Mouse (Mus musculus) urinary bladder, adult 2 months (tissue): Measurements from ENCODE around the gene Ugcg. TPM values are rescaled to one million over a fixed set of nuclear protein-coding genes. Genes with fewer than 3 reads are reported as not detected.
A peak's percentile ranks its signal among the peaks of the same experiment; 100 is the strongest.

ENCODE experiments used
- DNase-seq: peaks from one replicate; pipeline ENCODE4 v3.0.0; 2022; ENCODE audit warnings: low spot score
- polyA plus RNA-seq: library from polyadenylated mRNA; depleted of rRNA; stranded (reverse); fragments of >200 nt; gene quantifications from 2 replicates; pipeline ENCODE4 v1.2.3, GENCODE M21; 2012; rRNA removed

The Ugcg gene
- polyA plus RNA-seq: 36.3 and 44.3 TPM in 2 replicates

DNA sequence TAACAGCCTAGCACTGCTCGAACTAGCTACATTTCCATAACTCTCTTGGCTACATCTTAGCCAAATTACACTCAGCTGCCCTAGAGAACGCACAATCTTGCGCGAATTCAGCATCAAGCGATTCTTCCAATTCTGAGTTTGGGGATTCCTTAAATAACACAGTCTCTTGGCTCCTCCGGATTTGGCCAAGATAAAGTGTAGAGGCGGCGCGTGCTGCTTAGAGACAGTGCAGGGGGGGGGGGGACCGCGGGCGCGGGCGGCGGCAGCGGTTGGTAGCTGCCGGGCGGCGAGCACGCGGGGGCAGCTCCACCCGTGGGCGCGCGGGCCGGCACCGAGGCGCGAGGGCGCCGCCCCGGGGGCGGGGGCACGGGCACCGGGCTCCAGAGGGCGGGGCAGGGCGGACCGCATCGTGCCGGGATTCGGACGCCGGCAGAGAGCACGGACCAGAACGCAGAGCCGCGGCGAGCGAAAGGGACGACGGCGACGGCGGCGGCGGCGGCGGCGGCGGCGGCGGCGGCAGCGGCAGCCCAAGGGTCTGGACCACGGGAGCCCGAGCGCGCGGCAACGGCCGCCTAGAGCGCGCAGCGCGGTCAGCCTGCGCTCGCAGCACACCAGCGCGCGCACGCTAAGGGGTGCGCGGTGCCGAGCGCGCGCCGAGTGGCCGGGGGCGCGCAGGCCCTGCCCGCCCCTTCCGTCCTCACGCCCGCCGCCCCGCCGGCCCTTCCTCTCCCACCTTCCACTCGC lies at the start of gene Ugcg:
Gene Ugcg (plus strand): TSS at position 456 of the 744 bp plus-strand sequence.
- peak; percentile 84 for DNase-seq

DNA sequence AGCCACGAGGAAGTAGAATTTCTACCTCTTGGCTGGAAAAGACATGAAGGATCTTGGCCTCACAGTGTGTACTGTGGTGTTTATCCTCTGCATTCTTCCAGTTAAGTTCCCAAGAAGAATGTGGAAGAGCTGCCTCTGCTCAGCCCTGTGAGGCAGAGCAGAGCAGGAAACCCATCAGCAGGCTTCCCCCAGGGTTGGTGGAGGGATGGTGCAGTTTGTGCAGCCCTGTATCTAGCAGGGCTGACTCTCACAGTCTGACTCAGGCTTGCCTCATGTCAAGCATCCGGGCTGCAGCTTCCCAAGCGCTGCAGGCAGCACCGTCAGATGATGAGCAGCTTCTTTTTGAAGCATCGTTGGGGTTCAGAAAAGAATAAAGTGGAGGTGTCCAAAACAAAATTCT lies 40.0 kb upstream of the Ugcg start:
- no peak for DNase-seq

DNA sequence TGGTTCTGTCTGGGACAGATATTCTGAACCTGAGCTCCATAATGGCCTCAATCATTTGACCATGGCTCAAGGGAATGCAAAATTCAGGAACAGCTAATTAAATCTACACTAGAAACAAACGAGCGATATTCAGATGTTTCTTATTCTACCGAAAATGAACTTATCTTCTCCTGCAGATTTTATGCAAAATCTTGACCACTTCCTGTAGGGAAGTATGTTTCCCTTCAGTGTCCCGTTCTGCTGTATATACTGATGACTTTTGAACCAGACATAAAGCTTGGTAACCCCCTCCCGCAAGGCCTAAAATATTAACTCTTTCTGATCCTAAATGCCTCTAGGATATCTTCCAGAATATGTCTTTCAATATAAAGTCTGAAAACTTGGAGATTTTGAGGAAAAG lies 38.1 kb upstream of the Ugcg start:
- no peak for DNase-seq

DNA sequence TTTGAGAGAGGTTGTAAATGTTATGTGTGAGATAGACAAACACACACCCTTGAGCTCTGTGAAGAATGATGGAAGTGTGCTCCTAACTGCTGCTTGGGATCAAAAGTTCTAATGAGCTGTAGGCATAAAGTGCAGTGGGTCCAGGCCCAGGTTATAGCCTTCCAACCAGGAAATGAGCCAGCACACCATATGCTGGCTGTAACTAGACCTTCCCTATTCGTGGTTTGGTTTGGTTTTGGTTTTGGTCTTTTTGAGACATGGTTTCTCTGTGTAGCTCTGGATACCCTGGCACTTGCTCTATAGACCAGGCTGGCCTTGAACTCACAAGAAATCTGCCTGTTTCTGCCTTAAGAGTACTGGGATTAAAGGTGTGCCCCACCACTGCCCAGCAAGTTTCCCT lies 37.1 kb upstream of the Ugcg start:
- DNase-seq: no peak

DNA sequence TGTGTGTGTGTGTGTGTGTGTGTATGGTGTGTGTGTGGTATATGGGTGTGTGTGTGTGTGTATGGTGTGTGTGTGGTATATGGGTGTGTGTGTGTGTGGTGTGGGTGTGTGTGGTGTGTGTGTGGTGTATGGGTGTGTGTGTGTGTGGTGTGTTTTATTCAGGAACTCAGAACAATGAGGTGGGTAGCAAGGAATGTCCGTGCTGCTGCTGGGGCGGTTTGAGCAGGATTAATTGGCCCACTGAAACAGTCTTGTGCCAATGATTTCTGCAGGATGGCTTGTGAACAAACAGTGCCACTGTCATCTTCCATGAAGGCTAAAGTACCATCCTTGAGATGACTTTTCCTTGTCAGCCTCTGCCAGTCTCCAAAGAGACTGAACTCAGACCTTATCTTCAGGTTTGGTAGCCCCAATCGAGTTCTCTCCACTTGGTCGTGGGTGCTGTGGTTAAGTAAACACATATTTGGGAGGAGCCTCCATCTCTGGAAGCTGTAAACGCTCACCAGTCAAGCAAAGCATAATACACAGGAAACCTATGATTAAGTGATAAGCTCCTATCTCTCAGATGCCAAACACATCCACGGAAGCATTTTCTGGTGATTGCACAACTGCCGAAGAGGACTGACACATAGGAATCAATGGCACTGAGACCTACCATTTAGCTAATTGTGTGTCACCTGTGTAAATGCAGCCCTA lies 32.0 kb upstream of the Ugcg start:
- DNase-seq: no peak

DNA sequence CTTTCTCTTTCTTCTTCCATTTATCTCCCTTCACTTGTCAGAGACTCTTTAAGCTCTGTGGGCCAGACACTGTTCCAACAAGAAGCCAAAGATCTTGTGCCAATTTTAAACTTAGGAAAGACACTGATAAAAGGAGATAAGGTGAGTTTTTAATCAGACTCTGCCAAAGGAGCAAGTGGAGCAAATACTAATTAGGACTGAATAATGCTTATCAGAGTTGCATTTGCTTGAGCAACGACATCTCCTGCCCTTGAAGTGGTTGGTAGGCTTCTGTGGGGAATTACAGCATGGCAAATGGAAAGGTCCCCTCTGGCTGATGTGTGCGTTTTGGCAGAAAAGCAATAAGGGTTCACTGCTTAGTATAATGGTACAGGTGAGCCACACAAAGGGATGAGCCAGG lies 31.4 kb upstream of the Ugcg start:
- no peak for DNase-seq

DNA sequence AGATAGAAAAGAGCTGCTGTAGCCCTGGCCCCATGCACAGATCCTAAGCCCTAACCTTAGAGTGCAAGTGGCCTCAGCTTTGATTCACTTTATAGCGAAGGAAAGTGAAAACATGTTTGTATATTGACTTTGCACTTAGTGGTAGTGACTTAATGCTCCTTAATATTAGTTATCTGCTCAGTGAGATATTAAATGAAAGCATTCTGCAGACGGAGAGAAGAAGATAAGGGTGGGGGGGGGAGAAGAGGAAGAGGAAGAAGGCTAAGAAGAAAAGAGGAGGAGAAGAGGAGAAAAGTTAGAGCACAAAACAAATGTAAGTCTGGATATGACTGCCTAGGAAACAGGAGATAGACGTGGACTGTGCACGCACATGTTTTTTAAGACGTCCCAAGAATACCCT lies 28.8 kb upstream of the Ugcg start:
- no peak for DNase-seq

DNA sequence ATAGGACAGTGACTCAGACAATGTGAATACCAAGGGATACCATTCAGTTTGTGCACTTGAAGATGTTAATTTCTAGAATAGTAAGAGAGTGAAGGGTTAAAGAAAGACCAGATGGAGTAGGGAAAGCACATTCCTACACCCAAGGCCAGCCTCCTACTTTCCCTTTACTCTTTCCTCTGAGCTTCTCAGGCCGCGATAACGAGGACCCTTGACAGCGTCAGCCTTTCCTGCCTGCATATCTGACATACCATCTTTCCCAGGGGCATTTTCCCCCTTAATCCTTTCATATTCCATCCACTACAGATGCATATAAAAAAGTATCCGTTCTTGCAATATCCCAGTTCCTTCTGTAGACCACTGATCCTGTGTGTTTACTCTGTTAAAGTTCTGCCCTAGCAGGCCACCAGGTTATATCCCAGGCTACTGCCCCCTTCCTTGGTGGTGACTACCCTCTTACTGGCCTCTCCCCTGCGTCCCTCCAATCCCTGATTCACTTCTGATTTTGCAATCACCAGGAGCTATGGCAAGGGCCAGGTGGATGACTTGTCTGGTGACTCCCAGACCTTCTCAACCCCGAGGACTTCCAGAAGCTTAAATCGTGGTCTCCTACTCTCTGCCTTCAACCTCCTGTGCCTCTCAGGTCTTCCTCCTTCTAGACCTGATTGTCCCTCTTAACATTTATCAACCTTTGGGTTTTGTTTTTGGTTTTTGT lies 27.9 kb upstream of the Ugcg start:
- no peak for DNase-seq

DNA sequence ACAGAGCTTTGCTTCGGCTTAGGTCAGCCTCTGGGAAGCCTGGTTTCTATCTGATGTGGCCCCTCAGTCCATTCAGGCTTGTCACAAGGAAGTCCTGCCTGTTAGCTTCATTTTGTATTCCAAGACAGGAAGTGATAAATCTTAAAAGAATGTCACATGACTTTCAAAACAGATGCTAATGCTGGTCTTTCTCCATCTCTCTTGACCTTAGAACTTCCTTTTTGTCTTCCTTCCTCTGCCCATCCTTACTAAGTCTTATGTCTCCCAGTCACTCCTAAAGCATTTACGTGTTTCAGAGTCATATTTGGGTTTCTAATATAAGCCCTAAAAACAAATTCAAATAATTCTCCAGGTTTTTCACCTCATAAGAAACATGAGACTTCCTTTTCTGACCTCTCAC lies 25.0 kb upstream of the Ugcg start:
- no peak for DNase-seq

DNA sequence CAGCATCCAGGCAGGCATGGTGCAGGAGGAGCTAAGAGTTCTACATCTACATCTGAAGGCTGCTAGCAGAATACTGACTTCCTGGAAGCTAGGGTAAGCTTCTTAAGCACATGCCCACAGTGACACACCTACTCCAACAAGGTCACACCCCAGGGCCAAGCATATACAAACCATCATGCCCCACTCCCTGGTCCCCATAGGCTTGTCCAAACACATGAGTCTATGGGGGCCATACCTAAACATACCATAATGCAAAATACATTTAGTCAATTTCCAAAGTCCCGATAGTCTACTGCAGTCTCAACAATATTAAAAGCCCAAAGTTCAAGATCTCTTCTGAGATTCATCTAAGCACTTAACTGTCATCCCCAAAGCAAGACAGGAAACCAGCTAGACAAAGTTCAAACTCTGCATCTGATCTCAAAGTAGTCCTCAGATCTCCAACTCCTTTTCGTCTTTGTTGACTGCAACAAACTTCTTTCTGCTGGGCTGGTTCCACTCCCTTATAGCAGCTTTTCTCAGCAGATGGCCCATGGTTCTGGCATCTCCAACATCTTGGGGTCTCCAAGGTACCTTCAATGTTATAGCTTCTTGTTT lies 21.7 kb upstream of the Ugcg start:
- no peak for DNase-seq

DNA sequence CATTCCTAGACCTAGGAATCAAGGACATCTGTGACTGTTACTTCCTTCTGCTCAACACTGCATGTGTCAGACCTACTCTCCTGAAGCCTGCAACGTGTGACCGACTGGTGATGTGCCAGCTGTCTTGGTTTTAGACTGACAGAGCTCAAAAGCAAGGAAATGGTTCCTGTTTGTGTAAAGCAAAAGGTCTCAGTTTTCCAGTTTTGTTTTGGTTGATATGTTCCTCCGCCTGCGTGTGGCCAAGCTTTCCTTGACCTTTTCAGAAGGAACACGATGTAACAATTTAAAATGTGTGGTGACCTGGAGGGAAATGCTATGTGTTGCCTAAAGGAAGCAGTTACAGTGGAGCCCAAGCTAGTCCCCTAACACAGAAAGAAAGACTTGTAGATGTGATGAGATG lies 19.1 kb upstream of the Ugcg start:
- DNase-seq: no peak

DNA sequence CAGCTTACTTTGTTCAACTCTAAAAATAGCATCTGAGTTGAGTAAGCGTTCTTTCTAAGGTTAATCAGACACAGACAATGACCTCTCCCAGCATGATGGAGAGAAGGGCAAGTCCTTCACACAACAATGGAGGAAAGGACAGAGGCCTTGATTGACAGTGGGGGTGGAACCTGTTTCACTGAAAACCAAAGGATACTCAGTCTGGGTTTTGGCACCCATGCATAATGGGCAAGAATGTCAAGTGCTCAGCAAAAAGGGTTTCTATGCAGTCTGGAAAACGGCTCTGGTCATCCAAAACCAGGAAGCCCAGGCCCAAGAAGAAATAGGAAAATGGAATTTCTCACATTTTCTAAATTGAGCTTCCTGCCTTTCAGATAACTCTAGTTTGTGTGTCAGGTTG lies 16.4 kb upstream of the Ugcg start:
- no peak for DNase-seq

DNA sequence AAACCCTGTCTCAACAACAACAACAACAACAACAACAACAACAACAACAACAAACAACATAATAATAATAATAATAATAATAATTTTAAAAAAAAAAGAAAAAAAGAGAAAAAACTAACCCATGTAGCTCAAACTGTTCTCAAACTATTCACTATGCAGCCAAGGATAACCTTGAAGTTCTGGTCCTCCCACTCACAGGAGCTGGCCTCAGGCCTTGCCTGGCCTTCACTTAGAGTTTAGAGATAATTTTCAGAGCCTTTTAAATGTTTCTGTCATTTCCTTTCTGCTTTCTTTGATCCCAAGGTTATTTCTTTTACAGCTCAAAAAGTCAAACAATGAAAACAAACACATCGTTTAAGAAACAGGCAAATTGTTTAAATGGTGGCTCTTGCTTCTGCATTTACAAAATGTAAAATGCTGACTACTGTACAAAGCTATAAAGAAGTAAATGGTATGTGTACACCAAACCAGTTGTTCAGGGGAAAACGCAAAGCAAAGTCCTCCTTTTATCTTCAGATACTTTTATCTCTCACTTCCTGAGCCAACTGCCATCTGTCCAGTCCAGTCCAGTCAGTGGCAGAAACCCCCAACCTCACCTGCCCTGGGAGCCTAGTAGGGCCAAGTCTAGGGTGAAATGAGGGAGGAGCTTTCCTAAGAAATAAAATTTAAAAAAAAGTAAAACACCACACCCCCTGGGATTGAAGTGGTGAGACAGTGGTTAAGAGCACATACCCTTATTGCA lies 15.7 kb upstream of the Ugcg start:
- no peak for DNase-seq

DNA sequence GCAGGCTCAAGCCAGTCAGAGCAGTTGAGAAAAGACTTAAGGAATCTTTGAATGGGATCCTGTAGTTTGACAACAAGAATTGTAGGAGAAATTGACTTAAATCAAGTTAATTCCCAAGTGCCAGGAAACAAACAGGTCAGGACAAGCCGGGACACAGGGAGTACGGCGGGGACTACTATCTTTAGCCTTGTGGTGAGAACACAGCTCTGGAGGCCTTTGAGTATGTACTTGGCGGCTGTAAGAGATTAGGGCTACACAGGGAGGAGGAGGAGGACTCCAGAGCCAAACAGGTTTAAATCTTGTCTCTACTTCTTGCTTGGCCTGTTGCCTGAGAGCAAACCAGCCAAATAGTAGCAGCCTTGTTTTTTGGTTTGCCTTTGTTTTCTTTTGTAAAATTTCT lies 14.1 kb upstream of the Ugcg start:
- DNase-seq: no peak

DNA sequence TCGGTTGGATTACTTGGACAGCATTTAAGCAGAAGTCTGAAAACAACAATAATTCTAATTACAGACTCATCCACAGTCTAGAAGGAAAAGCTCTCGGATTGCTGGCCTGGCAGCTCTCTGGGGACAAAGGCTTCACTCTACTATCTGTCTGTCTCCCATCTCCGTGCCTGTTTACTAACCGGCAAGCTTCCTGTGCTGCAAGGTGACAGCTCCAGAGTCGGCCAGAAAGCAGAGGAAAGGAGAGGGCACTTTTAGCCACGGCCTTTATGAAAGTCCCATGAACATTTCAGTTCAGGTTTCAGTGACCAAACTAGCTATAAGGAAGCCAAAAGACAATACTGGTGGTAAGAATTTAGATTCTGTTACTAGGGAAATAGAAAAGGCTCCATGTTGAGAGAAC lies 13.1 kb upstream of the Ugcg start:
- no peak for DNase-seq

DNA sequence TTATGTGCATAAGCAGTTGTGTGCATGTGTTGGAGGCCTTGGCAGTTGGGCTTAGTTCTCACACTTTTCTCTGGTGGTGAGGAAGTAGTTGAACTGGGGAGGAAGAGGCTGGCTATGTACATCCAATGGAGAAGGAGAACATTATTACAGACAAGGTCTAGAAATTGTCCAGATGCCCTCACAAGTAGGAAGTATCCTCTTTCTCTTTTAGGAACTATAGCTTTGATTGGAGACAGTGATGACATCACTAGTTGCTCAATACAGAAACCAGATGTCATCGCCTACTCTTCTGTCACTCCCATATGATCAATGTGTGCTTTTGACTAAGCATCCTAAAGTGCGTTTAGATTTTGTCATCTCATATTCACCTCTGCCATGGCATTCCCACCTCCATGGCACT lies 11.5 kb upstream of the Ugcg start:
- DNase-seq: no peak

DNA sequence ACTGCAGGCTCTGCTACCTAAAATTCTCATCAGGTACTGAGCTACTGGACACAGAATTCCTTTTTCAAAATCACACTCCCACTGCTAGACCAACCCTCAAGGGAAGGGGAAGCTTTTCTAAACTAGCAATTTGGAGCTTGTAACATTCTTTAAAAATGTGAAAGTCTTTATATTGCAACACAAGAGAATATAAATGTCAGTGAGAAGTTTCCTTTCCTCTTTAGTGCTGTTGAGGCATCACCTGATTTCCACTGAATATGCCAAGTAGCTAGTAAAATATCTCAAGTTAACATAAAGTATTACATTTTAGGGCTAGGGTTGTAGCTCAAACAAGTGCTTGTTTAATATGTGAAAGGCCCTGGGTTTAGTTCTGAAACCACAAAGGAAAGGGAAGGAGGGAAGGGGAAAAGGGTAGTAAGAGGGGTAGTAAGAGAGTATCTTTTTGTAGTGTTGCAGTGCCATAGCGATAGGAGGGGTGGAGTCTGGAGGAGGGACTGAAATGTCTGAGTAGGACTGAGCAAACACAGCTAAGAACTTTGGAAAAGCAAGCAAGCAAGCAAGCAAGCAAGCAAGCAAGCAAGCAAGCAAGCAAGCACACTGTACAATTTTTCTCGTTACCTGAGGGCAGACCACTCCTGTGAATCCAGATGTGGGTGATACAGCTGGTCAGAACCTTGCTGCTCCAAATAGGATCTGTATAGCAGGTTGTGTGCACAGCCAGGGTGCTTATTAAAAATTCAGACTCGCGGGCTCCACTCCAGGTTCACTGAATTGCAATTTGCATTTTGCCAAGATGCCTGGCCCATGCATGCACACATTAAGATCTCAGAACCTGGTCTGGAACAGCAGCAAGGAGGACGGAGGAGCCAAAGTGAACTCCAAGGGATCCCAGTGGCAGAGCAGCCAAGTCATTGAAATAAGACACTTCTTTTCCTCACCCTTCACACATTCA lies 7.5 kb upstream of the Ugcg start:
- no peak for DNase-seq

DNA sequence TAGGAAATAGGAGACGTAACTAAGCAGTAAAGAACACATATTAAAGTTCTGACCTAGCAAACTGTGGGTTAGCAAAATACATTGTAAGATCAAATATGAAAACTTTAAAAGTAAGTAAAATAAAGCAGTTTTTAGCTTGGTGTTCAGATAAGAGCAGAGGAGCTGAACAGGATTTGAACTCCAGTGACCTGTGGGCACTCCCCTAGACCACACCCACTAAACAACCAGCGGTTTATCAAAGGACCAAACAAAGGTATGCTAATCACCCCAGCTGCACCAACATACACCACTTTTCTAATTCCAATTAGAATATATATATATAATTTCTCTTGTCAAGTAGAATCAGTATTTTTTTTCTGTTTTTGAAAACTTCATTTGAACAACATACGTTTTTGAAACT lies 3.4 kb upstream of the Ugcg start:
- no peak for DNase-seq

DNA sequence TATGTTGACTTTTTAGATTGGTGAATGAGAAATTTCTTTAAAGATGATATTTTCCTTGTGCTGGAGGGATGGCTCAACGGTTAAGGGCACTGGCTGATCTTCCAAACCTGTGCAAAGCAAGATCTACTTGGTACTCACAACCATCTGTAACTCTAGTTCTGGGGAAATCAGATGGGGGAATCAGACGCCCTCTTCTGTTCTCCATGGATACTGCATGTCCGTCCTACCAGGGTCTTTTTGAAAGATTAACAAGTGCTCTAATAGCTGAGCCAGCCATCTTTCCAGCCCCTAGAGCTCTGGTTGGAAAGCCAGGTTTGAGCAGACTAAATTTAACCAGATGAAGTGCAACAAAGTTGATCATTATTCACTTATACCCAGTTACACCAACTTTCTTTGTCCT lies 1.8 kb upstream of the Ugcg start:
- DNase-seq: no peak

DNA sequence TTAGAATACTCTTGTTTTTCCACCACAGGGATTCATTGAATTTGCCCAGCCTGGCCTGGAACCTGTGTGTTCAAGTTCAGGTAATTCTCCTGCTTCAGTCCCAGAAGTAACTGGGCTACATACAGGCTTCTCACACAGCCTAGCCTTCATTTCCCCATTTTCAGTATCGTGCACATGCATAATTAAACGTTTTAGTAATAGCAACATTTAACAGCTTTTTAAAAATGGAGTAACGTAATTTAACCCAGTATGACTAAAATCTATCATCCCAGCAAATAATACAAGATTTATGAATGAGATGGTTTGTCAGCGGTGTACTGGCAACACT lies 619 bp upstream of the Ugcg start:
- DNase-seq: no peak
